Mouse (Mus musculus) fat pad, adult 2 months (tissue): ENCODE data around the gene Sclt1.
"Not testable (repeated sequence)": the region's sequence is repeated elsewhere in the genome, so short reads cannot be mapped to it uniquely, and the experiment has no call there.

ENCODE experiments used
- DNase-seq: peaks from one replicate; pipeline ENCODE4 v3.0.0-alpha.2; 2011; ENCODE audit warnings: low read depth, low spot score; ENCODE audit errors: extremely low read depth

Sclt1 gene

DNA sequence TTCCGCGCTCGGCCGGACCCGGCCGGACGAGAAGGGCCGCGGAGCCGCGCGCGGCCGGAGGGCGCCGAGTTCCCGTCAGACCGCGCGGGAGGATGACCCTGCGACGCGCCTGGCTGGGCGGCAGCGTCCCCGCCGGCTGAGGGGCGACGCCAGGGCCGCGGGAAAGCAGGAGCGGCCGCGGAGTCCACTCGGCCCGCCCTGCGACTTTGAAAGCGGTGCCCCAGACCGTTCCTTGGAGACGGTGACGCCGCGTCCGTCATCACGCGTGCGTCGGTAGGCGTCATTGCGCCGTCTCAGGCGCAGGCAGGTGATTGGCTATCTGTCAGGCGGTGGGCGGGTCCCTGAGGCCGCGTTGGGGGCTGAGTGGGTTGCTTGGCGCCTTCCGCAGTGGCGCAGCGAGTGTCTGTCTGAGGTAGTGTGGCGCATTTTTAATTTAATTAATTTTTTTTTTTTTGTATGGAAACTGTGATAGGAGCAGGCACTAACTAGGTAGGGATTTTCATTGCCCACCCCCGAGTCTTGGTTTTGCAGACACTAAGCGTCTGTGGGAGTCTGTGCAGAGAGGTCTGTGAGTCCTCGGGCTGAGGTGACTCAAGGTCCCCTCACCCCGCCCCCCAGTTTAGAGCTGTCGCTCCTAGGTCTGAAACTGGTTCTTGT is at the start of gene Sclt1, which contains the start of gene D3Ertd751e:
Gene Sclt1 (minus strand): TSS at position 237 of the 657 bp plus-strand sequence.
Gene D3Ertd751e (plus strand): TSS at position 334 of the 657 bp plus-strand sequence.
- DNase-seq: peak; percentile 31

DNA sequence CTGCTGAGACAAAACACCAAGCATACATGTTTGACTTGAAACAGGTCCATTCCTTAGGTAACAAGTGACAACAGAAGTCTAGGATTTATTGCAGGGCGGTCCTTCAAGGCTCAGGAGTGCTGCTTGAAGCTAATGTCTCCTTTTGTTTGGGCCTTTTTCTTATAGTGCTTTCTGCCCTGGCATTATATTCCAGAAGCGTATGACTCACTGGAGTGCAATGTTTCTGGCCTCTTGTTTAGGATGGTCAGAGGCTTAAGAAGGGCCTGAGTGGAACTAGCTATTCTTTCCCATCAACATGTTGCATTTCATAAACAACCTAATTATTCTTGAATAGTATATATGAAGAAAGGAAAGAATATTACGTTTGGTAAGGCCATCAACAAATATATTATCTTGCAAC is 19.8 kb upstream of the Sclt1 start:
- DNase-seq: no peak

DNA sequence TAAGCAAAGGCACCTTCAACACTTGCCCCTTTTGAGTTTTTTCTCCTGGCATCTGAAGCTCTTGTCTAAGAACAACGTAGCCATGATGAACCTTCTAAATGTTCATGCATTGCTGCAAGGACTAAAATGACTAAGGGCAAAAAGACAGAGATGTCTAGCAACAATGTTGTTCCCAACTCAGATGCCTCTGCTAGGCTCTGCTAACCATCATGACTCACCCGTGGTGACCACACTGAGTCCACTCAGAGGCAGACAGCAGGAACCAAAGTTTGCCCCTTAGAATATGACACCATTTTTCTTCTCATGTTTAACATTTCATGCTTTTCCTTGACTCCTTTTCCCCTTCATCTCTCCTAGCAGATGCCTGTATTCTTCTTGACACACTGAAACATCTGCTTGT is 12.2 kb upstream of the Sclt1 start:
- DNase-seq: no peak

DNA sequence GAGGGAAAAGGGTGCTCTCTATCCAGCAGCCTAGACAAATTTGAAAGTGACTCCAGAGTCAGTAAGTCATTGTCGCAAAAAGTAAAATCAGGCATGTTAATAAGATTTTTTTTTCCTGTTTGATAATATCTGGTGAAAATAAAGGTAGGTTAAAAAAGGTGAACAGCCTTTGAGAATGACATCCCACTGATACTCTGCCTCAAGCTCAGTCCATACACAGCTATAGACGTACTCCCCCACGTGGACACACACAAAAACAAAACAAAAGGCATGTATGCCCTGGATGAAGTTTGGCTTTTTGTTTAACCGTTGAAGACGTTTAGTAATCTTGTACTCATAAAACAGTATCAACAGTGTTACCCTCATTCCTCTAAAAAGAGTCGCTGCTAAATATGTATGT is 1.1 kb upstream of the Sclt1 start:
- no peak for DNase-seq

DNA sequence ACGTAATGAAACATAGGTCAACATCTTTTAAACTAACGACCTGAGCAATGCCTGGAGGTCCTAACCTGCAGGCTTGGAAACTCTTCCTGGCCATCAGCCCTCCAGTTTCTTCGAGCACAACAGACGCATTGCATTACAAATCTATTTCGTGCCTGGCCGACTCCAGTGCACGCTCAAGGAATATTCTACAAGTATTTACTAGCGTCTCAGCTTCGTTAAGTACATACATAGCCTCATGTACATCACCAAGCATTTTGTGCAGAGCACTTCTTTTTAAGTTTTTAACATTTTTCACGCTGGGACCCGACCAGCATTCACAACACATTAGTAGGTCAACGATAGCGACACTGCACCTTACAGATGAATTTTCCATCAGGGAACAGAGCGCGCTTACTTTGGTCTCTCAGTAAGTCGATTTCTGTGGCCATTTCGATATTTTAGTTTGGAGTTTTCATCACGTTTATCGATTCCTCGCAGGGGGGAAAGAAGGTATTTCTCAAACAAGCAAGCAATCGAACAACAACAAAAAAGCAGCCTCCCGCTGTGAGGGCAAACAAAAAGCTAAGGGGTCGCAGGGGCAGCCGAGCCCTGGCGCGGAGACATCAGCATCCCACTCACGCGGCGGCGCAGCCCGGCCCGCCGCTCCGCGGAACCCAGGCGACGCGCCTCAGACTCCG is 575 bp downstream of the Sclt1 start:
- no peak for DNase-seq

DNA sequence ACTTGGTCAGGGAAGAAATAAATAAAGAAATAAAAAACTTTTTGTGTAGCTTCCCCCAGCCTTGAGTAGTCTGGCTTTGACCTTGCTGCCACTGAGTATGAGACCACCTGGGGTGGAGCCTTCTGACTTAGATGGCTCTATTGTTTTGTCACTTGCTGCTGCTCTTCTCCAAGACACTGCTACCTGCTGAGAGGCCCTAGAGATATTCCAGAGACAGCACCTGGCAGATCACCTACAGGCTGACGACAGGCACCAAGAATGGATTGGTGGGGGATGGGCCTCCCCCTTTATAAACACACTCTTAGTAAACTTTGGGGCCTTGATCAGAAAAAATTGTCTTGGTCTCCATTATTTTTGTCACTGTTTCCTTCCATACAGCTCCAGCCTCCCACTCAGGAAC is 46.6 kb downstream of the Sclt1 start:
- DNase-seq: no peak

DNA sequence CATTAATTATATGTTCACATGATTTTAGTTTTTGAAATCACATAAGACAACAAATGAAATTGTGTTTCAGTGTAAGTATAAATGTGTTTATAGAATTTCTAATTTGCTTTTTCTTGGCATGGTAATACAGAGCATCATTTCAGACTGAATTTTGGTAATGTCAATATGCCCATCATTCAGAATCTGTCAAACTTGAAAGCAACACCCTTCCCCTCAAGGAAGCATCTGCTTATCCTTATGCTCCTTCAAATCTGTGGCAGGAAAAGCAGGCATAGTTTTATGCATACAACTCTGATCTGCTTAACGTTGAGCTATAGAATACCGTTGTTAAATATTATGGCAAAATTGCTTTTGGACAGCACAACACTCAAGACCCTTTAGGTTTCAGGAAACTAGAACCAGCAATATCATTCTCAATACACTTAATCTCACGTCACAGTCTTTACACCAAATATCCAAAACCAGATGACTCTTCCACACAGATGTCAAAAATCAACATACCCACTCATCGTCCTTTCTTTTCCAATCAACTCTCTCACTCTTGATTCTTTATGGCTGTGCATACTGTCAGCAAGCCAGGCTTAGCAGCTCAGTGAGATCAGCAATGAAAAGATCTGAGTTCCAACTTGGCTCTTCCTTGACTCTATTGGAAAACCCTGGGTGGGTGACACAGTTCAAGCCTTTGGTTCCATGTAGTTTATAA is 49.7 kb downstream of the Sclt1 start:
- DNase-seq: no peak

DNA sequence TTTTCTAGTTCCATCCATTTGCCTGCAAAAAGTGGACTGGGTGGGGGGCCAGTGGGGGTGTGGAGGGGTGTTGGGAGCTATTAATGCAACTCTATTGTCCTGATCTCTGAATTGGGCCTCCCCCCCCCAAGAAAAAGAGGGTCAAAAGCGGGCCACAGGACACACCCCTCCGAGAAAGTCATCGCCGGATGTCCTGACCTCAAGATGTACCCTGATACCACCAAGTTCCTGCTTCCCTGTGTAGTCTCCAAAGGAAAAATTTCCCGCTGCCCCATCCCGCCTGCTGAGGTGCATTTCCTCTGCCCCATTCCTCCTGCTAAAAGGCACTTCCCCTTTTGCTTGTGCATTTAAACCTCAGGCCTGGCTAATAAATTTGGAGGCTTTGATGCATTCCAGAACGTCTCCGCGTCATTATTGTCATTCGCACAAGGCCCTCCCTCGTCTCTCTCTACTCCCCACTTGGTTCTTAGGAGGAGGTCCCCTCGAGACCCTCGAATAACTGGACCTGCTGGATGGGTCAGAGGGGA is 52.1 kb downstream of the Sclt1 start:
- DNase-seq: not testable (repeated sequence)

DNA sequence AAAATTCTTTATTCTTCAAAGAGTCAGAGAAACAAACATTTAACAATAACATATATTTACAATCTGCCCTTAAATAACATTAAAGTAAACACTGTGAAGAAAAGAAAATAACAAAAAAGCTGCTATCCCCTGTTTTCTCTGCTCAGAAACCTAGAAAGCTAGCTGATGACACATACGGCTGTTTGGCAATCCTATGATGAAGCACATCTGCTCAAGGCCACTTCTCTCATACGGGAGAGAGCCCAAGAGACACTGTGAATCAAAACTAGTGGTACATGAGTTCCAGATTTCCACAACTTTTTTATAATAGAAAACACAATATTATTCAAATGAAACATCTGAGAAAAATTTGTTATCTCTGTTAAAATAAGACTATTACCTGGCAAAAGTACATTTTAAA is 55.9 kb downstream of the Sclt1 start:
- DNase-seq: no peak

DNA sequence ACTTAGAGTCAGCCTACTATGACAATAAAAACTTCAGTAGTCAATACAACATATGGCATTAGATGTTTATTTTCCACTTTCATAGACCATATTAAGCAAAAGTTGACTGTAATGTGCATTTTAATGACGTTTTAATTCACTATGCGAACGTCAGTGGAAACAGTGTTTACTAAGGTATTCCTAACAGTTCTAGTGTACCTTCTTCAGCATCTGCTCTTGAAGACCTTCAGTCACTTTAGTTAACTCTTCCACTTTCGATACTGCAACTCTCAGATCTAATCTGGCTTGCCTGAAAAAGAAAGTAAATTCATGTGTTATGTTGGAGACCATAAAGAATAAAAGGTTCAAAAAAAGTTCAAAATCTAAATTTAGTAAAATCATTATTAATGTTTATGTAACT is 60.2 kb downstream of the Sclt1 start:
- no peak for DNase-seq

DNA sequence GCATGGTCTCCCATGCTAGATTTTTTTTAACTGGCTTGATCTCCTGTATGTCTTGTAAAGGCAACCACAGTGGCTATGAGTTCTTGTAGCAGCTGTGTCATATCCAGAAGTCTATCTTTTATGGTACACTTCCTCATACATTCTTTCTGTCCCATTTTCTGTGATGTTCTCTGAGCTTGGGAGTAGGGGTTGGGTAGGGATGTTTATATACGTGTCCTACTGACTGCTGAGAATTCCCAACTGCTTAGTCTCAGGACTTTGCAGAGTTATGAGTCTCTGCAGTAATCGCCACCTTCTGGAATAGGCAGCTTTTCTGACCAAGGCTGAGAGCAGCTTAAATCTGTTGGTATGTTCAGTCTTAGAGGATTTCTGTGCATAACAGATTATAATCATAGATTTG is 65.7 kb downstream of the Sclt1 start:
- DNase-seq: no peak

DNA sequence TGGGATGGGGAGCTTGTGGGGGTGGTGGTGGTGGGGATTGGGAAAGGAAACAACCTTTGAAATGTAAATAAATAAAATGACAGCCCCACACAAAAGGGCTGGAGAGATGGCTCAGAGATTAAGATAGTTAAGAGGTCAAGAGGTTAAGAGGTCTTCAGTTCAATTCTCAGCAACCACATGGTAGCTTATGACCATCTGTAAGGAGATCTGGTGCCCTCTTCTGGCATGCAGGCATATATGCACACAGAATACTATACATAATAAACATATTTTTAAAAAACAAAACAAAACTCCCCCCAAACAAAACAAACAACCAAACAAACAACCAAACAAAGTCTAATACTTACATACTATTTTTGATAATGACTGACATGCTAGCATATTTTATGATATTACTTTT is 67.5 kb downstream of the Sclt1 start:
- no peak for DNase-seq

DNA sequence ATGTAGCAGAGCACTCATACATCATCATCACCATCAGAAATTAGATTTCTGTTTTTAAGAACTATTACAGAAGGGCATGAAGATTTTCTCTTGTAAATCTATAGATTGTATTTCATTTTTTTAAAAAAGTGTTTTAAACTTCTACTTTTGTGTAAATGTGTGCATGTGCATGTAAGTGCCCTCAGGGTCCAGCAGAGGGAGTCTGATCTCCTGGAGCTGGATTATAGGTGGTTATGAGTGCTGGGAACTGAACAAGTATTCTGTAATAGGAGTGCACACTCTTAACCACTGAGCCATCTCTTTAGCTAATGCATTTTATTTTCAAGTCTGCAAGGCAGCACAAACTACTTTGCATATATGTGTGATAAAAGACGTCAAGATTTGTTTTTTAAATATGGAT is 86.7 kb downstream of the Sclt1 start:
- no peak for DNase-seq

DNA sequence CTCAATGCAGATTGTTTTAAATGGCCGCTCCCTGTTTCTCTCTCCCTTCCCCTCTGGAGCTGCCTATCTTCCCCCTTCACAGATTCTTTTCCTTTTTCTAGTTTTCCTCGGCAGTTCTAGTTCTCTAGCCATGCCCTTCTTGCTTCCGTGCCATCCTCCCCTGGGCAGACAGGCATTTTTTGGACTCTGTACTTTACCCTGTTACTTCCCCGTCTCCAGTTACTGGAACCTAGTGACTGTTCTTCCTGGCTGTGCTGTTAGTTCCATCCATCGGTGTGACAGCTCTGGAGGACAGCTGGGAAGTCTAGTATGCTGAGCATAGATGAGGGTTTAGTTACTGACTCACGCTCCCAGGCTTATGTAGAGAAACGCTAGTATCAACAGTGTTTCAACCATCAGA is 121.3 kb downstream of the Sclt1 start:
- no peak for DNase-seq

DNA sequence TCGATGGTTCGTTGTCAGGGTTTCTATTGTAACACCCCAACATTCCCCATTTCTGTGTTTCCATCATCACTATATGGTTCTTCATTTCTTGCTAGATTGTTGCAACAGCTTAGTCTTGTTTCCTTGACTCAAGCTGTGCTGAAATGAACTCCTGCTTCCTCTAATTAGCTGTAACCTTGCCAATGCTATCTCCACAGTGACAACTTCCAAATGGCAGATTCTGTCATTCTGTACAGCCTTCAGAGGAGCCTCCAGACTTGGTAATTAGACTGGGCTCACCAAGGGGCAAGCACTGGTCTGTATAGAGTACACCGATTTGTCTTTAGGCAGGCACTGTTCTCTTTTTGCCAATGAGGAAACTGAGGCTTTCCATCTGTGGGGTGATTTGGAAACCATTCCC is 123.8 kb downstream of the Sclt1 start:
- DNase-seq: no peak

DNA sequence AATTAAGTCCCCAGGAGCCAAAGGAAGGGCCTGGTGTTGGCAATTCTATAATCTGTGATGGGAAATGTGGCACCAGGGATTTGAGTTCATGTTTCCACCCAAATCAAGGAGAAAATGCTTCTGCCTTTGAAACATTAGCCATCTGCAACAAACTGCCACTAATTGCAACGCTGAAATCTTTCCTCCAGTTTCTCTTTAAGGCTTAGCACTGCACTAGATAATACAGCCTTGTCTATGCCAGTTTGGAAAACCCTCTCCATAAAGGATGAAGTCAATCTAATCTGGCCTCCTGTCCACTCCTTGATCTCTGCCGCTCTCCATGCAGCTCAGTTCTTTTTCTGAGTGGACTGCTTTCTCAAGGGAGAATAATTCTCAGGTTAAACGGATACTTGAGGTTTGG is 124.3 kb downstream of the Sclt1 start:
- no peak for DNase-seq

DNA sequence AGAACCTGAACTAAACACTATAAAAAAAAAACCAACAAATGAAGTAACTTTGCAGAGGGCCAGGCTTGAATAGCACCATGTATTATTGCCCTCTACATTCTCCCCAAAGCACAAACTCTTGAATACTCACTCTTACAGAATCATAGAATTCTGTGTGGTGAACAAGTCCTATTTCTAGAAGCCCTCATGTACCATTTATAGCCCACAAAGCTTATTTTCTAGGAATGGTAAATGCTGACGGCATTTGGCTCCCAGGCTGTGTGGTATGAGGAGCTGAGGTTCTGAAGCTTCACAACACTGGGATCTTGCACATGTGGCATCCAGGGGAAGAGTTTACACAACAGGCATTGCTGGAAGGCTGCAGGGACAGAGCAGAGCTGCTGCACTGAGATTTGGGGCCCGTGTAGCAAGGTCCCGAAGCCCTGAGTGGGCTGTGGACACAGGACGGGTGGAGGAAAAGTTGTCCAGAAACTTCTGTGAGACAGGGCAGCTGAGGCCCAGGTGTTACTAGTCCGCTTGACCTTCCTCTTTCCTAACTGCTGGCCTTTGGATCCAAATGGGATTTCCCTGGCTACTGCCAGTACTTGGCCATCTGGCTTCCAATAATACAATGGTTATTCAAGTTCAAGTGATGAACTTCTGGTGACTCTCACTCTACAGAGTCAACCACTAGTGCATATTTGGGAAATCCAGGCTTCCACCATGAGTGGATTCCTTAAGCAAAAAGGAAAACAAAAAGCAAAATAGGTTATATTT is 127.9 kb downstream of the Sclt1 start:
- no peak for DNase-seq

DNA sequence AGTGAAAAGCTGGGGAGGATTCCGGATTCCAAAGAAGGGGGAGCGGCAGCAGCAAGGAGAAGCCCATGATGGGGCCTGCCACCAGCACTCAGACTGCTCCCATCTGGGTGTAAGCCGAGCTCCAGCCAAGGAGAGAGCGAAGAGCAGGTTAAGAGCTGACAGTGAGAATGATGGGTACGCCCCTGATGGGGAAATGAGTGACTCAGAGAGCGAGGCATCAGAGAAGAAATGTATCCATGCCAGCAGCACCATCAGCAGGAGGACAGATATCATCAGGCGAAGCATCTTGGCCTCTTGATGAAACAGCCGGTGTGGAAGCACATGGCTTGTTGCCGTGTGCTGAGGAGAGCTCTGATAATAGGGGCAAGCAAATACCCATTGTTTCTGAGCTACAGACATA is 128.6 kb downstream of the Sclt1 start:
- DNase-seq: no peak

DNA sequence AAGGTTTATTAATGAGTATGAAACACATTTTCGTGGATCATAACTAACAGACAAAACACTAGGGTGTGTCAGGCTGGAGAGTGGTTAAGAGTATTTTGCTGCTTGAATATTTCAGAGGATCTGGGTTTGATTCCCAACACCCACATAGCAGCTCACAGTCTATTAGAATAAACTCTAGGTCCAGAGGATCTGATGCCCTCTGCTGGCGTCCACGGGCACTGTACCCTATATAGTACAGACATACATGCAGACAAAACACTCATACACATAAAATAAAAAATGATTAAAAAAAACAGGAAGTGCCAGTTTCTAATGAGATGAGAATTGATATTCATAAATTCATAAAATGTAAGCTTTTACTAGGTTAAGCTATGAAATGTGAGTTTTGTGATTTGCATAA is 130.1 kb downstream of the Sclt1 start:
- DNase-seq: no peak

DNA sequence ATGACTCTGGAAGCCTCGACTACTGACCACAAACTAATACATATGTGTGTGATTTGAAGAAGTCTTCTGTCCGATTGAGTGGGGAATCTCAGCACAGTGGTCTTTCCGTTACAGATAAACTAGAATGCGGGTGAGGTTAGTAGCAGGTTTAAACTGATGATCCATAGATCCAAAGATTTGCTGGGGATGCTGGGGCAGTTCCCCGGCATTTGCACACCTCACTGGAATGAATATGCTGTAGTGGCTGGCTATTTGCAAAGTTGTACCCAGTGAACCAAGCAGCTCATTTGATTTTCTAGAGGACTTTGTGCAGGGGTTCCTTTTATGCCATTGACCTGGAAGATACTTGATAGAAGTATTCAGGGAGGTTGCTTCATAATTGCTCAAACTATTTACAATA is 133.2 kb downstream of the Sclt1 start:
- no peak for DNase-seq

DNA sequence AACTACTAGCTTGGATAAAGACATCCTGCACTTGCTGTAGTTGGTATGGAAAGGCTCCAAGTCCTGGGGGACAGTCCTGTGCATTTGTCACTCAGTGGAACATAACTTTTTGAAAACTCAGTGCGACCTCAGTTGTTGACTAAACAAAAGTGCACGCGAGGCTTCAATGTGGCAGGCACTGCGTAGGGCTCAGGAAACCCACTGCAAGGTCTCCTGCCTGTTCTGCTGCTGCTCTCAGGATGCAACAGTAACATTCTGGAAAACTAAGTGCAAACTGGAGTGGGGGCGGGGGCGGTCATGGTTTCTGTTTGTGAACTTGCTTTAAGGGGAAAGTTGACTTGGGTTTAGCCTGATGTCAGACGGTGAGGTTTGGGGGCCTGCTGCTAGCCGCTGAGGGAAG is 134.8 kb downstream of the Sclt1 start:
- DNase-seq: no peak
